Mouse (Mus musculus): ENCODE results near the gene Sergef.

GRCm38 (mm10) chr7:46457889-46458288 is 181.7 kb downstream of the Sergef start:
- TF ChIP-seq POLR2A (IDR thresholded peaks at IDR 0.05; ENCODE audit: low read depth, low read length) (no peak), CTCF (IDR thresholded peaks at IDR 0.05; ENCODE audit: borderline replicate concordance, insufficient read depth, low read length) (no peak)
